Mouse (Mus musculus) right cerebral cortex, postnatal 14 days (tissue): ENCODE data around the gene Ttc39b.
A peak's percentile ranks its signal among the peaks of the same experiment; 100 is the strongest.

ENCODE experiments used
- DNase-seq: peaks from one replicate; pipeline ENCODE4 v3.0.0; 2022

Ttc39b gene

GRCm38 (mm10) chr4:83323910-83324684, at the start of gene Ttc39b:
TSS of gene Ttc39b (minus strand) at chr4:83324255.
- peak; percentile 95 for DNase-seq

DNA sequence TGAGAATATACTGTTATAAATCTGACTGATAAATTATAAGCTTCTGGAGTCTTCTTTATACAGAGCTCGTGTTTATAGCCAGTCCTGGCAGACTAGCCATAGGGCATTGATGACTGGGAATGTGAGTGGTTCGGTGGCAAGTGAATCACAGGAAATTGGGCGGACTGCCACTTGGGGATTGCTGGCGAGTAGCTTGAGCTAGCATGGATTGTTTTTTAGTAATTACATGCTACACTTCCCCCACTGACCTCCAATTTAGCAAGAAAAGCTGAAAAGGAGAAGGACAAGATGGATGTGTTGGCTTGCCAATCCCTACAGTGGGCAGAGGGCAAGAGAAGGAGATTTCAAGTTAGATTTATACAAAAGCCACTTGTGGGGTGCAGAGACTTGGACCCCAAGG, 49.3 kb upstream of the Ttc39b start:
- no peak for DNase-seq

GRCm38 (mm10) chr4:83357738-83358137, 33.7 kb upstream of the Ttc39b start:
- no peak for DNase-seq

DNA sequence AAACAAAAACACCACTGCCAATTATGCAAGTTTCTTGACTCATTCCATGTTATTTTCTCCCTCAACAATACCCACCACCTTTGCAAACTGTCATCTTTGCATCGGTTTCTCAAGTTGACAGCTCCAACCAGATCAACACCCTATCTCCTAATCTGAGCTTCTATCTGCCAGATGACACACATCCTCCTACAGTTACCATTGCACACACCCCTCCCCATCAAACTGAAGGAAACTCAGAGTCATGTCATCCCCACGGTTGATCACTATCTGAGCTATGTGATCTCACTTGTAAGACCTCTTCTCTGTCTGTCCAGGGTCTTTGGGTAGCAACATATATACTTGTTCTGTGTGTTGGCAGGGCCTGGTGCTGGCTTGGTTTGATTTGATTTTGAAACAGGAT, 30.7 kb upstream of the Ttc39b start:
- no peak for DNase-seq

DNA sequence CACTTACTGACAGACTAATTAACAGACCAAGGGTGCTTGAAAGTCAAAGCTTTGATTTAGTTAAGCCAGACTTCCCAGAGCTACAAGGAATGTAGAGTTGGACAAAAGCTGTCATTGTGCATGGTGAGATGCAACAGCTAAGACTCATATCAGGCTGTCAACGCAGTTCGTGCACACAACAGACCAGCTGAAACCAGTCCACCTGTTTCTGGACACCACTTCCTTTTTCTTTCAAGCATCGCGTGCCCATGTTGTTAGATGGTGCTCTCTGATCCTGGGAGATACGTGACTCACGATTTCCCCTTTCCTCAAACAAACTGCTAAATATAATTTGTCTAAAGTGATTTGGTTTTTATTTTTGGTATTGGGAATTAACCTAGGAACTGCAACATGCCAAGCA, 29.9 kb upstream of the Ttc39b start:
- no peak for DNase-seq

DNA sequence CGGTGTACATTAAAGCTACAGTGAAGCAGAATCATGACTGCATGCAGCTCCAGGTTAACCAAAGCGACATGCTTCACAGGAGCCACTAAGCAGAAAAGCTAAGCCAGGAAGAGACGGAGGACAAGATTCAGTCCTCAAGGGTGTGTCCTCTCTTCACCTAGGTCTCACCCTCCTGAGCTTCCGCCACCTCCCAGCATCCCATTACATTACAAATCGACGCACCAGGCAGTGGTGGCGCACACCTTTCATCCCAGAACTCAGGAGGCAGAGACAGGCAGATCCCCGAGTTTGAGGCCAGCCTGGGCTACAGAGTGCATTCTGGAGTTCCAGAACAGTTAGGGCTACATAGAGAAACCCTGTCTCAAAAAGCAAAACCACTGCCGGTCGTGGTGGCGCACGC, 29.2 kb upstream of the Ttc39b start:
- DNase-seq, result no peak

GRCm38 (mm10) chr4:83350719-83351118, 26.7 kb upstream of the Ttc39b start:
- DNase-seq, result peak; percentile 63

DNA sequence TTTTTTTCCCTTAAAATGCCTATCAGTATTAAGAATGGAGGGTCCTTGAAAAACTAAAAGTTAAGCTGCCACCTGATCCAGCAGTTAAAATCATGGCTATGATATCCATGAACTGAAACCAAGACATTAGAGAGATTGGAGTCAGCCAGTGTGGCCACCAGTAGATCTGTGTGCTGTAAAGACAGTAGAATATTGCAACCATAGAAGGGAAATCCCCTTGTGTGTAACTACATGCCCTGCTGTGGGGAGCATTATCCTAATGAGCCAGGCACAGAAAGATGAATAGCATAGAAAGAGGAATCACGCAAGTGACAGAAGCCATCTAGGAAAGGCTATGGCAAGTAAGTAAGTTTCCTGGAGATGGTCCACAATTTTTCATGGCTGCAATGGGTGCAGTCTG, 24.9 kb upstream of the Ttc39b start:
- no peak for DNase-seq

GRCm38 (mm10) chr4:83343895-83344294, 19.8 kb upstream of the Ttc39b start:
- peak; percentile 47 for DNase-seq

- no peak for DNase-seq
Measured at GRCm38 (mm10) chr4:83343146-83343823, 19.2 kb upstream of the Ttc39b start.

DNA sequence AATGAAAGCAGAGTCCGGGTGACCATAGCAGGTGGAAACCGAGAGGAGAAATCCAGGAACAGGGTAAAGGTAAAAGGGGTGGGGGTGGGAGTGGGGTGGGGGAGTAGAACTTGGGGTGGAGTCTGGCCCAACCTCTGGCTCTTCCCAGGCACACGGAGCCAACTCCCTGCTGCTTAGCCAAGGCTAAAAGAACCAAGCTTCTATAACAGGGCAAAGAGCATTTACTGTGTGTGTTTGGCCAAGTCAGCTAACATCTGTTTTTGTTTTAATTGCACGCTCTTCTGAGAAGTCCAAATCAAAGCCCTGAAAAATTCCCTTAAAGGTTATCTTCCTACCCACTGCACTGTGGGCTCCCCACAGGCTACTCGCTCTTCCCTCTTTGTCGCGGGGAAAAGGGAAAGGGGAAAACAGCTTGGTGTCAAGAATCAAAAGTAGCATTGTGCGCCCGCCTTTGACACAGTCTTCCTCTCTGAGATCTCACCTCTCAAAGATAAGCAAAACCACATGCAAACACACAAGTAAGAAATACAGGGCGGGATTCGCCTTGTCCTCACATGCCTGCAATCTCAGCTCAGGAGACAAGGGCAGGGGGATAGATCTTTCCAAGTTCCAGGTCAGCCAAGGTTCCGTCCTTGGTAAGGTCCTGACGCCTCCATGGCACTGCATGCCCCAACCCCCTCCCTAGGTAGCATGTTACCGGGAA, 18.4 kb upstream of the Ttc39b start:
- no peak for DNase-seq

DNA sequence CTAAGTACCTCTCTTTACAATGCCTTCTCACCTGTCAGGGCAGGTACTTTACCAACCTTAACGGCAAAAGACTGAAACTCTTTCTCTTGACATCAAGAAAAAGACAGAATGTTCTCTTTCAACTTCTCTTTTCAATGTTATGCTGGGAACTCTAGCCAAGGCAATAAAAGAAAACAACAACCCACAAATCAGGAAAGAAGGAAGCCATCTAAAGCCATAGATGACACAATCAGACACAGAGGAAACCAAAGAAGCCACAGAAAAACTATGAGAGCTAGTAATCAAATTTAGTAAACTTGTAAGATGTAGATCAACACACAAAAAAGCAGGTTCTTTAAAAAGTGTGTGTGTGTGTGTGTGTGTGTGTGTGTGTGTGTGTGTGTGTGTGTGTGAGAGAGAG, 15.3 kb upstream of the Ttc39b start:
- DNase-seq, result no peak

DNA sequence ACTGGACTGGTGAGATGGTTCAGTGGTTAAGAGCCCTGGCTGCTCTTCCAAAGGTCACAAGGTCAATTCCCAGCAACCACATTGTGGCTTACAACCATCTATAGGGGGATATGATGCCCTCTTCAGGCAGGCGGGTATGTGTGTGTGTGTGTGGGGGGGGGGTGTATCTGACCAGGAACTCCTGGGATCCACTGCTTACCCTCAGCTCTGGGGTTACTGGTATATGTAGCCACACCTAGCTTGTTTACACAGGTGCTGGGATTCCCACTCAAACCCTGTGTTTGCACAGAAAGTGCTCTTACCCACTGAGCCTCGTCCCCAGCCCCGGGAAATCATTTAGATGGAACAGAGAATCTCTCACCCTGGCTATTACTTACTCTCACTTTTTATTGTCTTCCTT, 13.7 kb upstream of the Ttc39b start:
- no peak for DNase-seq

DNA sequence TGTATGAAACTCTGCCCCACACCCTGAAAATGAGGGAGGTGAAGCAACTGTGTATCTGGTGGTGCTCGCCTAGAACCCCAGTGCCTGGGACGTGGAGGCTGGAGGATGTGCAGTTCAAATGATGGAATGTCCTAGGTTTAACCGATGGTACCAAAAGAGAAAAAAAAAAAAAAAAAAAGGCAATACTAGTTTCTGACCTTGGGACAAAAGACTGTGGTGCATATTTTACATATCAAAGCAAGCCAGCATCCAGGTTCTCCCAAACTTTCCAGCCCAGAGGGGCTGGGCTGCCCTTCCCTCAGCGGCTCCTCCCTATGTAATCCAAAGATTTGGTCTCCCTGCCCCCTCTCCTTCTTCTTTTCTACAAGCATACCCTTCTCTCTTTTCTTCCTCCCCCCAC, 6.3 kb upstream of the Ttc39b start:
- no peak for DNase-seq

- no peak for DNase-seq
Measured at GRCm38 (mm10) chr4:83329615-83330014, 5.6 kb upstream of the Ttc39b start.

DNA sequence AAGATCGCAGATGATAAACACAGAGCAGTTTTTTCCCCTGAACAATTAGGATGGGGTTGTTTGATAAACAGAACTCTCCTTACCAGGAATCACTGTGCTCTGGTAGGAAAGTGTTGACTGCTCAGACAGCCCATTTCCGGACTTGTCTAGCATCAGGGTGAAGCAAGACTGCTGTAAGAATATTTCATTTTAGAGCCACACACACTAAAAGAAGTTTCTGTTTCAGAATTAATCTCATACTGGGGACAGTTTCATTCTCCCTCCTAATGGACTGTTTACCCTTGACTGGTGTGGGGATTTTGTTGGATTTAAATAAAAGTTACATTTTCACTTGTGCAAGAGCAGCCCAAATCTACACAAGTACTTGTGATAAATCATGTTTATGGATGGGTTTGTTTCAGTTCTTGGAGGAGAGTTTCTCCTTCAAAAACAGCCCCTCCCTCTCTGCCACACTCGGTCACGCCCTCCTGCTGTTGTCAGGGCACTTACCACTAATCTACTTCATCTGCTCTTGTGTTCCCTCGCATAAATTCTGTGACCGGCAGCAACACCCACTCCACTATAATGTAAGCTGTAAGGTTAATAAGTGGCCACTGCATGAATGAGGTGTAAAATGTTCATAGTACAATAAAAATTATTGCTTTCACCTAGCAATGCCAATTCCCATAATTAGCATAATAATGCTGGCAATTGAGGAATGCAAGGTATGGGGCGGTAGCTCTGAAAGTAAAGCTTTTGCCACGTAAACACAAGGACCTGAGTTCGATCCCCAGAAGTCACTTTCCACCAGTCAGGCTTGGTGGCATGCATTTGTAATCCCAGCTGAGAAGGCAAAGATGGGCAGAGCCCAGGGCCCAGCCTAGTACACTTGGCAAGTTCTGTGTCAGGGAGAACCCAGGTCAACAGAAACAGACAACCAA, 4.2 kb upstream of the Ttc39b start:
- DNase-seq, result no peak

- no peak for DNase-seq
Measured at GRCm38 (mm10) chr4:83327526-83327925, 3.5 kb upstream of the Ttc39b start.

DNA sequence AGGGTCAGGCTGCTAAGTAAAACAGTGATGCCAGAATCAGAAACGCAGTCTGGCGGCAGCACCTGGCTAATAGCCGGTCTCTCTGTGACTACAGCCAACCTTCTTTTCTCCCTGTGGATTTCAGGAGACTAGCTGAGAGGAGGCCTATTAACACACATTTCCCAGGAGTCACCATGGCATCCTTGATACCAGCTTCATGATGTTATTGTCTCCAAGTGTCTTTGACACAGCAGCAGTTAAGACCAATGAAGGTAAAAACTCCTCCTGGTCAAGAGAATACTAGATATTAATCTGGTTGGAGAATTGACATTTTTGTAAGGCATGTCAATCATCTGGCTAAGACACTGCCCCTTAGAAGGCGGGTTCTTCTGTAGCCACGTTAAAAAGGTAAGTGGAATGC, 1.3 kb upstream of the Ttc39b start:
- DNase-seq, result no peak

DNA sequence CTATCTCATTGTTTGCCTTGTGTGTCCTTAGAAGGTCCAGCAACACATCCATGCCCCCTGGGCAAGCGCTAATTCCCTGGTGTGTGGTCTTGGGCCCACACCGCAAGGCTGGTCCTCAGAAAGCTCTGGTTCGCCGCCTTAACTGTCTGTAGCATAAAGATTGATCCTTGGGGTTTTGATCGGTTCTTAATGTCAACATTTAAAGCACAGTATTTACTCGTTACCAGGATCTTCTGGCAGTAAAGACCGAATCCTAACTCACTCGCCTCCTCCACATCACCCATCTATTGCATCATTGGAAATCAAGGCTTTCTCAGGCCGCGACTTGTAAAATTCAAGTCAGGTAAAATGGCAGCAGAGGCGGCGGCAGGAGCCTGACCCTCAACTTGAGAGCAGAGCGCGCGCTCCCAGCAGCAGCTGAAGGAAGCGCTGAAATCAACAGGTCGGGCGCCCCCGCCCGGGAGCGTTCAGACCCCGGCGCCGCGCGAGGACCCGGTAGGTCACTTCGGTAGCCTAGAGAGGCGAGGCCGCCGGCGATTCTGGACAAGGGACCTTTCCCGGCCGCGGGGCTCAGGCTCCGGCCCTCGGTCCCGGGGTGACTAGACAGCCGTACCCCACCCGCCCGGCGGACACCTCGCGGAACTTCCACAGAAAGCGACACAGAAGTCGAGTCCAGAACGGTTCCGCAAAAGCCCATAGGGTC, 703 bp downstream of the Ttc39b start:
- DNase-seq, result peak; percentile 69

DNA sequence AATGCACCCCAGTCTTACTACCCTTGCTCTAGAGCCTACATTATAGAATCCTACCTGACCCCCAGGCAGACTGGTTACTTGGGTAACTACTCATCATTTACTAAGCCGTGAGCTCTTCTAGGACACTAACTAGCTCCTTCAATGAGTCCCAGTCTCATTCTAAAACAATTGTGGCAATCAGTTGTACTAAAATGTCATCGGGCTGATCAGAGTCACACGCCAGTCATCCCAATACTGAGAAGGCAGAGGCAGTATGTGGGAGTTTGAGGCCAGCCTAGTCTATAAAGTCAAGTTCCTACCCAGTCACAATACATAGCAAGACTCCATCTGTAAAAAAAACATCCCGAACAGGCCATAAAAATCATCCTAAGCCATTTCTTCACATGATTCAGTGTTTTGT, 4.3 kb downstream of the Ttc39b start:
- DNase-seq, result no peak

DNA sequence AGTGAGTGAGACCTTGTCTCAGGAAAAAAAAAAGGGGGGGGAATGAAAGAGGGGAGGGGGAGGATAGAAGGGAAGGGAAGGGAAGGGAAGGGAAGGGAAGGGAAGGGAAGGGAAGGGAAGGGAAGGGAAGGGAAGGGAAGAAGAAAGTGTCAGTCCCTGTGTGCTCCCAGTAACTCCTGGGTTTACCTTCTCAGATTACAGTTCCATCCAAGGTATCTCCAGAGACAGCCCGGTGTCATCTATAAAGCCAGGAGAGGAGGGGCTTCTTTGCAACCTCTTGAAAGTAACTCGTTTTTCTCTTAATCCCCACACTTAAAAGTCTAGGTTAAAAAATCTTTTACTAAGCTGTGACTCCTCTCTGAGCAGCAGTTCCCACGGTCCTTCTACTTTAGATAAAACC, 5.3 kb downstream of the Ttc39b start:
- no peak for DNase-seq

DNA sequence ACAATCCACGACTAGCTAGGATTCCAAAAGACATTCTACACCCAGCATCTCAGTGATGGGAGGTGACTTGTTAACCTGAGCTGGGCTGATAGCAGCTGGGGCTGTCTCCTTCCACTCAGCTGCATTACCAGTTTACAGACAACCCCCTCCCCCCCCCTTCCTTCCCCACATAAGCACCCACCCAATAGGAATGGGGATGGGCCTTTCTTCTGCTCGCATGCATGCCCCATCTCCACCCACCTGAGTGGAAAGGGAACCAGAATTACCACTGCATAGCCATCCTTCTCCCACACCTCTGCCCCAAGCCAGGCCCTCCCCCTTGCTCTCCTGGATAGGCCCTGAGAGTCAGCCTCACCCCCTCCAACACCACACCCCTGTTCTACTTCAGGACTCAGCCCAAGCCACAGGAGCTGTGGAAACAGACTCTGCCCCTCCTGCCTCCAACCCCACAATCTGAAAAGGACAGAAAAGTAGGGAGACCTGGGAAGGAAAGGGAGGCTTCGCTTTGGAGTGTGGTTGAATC, 6.2 kb downstream of the Ttc39b start:
- no peak for DNase-seq
